In genomic region chr6:18434355-18434754, GRCm38 (mm10) we compare ENCODE assay signal across 28 mouse cellular contexts.
A peak's percentile ranks its signal among the peaks of the same experiment; 100 is the strongest.
DNase-seq lines count a peak whose midpoint lies in the region; ATAC-seq and TF ChIP-seq lines count a peak whose summit lies in the region.
"Had no signal": no experiment of that assay in that cellular context is flagged by ENCODE, and none has a peak within 500 bp of the region (broad histone marks: within the 10 kb centered on the region; RNA-seq: fewer than 3 reads in every experiment).

No protein-coding gene starts in this region.

- peak overlapping the region; percentile 66; the same call in 1 of the 2 replicates for H3K27ac ChIP-seq in left cerebral cortex, adult 2 months
- peak overlapping the region; percentile 89 for H3K27ac ChIP-seq in liver, embryonic 12.5 days
- peak overlapping the region; percentile 9; the same call in 1 of the 2 replicates for H3K27ac ChIP-seq in liver, postnatal 0 days (ENCODE audit: low read depth)
- no peak overlapping the region for H3K27ac ChIP-seq in hindbrain, embryonic 16.5 days (ENCODE audit: low read depth, low read length)
- H3K27ac ChIP-seq: gastrocnemius, adult 2 months; heart, adult 2 months; hindbrain, embryonic 10.5 days; hindbrain, embryonic 15.5 days; kidney, postnatal 0 days; limb, embryonic 12.5 days; midbrain, embryonic 13.5 days had no signal

- H3K4me2 ChIP-seq in liver, embryonic 12.5 days = peak overlapping the region; percentile 68
- peak overlapping the region; percentile 57; the same call in 1 of the 2 replicates for H3K4me2 ChIP-seq in liver, postnatal 0 days (ENCODE audit: low read depth, low read length)
- no peak overlapping the region for H3K4me2 ChIP-seq in hindbrain, embryonic 16.5 days (ENCODE audit: low read length)
- H3K4me2 ChIP-seq: heart, embryonic 13.5 days; hindbrain, embryonic 15.5 days; limb, embryonic 12.5 days; midbrain, embryonic 13.5 days had no signal

- no peak for DNase-seq in left cerebral cortex, adult 2 months (ENCODE audit: extremely low spot score in 1 of 2, low spot score in 2 of 2)
- no peak for DNase-seq in left cerebral cortex, adult 8-10 months (ENCODE audit: low spot score in 2 of 2)
- DNase-seq in brain, adult 2 months (ENCODE audit: low read depth, low spot score) = peak; percentile 36
- DNase-seq in liver, postnatal 0 days = peak; percentile 13
- DNase-seq in spleen, adult 18-20 months = no peak
- DNase-seq: adrenal gland, adult 2 months; cerebellum, adult 8-10 months; cerebellum, postnatal 25 days; gastrocnemius, adult 2 months; heart, adult 2 months; heart, postnatal 10 days; kidney, adult 18-20 months; kidney, postnatal 4 days; lung, adult 18-20 months; lung, postnatal 4 days; thymus, postnatal 14 days had no signal

- no peak for TF ChIP-seq CTCF in left cerebral cortex, adult 2 months (IDR thresholded peaks at IDR 0.05)
- TF ChIP-seq CTCF in liver, postnatal 0 days (IDR thresholded peaks at IDR 0.05; ENCODE audit: low read depth) = no peak

- H3K36me3 ChIP-seq in liver, embryonic 12.5 days = no peaks in the 10 kb centered on the region
- H3K36me3 ChIP-seq in liver, postnatal 0 days (replicated peaks; ENCODE audit: insufficient read depth, low read length) = no peaks in the 10 kb centered on the region
- H3K36me3 ChIP-seq in hindbrain, embryonic 16.5 days (ENCODE audit: control insufficient read depth, insufficient read depth, low read length) = peaks cover 10% of the 10 kb centered on the region

- H3K9ac ChIP-seq in liver, embryonic 12.5 days = peak overlapping the region; percentile 52
- H3K9ac ChIP-seq in liver, postnatal 0 days (replicated peaks) = no peak overlapping the region
- H3K9ac ChIP-seq in hindbrain, embryonic 16.5 days (ENCODE audit: low read depth, low read length) = no peak overlapping the region
- H3K9ac ChIP-seq: heart, embryonic 13.5 days; hindbrain, embryonic 15.5 days; limb, embryonic 12.5 days; midbrain, embryonic 13.5 days had no signal

- no peaks in the 10 kb centered on the region for H3K27me3 ChIP-seq in liver, embryonic 12.5 days (replicated peaks)
- H3K27me3 ChIP-seq in liver, postnatal 0 days (ENCODE audit: insufficient read depth, low read length) = no peaks in the 10 kb centered on the region
- no peaks in the 10 kb centered on the region for H3K27me3 ChIP-seq in hindbrain, embryonic 16.5 days (replicated peaks; ENCODE audit: control insufficient read depth, insufficient read depth, low read length)
- H3K27me3 ChIP-seq: heart, embryonic 13.5 days; hindbrain, embryonic 15.5 days; limb, embryonic 12.5 days; midbrain, embryonic 13.5 days had no signal

- H3K4me3 ChIP-seq in left cerebral cortex, adult 2 months = no peak overlapping the region
- H3K4me3 ChIP-seq in liver, embryonic 12.5 days = peak overlapping the region; percentile 48
- no peak overlapping the region for H3K4me3 ChIP-seq in liver, postnatal 0 days (ENCODE audit: low read depth, low read length)
- no peak overlapping the region for H3K4me3 ChIP-seq in hindbrain, embryonic 16.5 days (ENCODE audit: low read length)
- H3K4me3 ChIP-seq: gastrocnemius, adult 2 months; heart, adult 2 months; heart, embryonic 13.5 days; hindbrain, embryonic 10.5 days; hindbrain, embryonic 15.5 days; limb, embryonic 12.5 days; midbrain, embryonic 13.5 days had no signal

- WGBS in liver, embryonic 12.5 days (ENCODE audit: insufficient replicate concordance) = 71% methylated on average over 8 of the region's 8 CpGs
- 79% methylated on average over 8 of the region's 8 CpGs for WGBS in liver, postnatal 0 days (ENCODE audit: insufficient replicate concordance)
- 87% methylated on average over 8 of the region's 8 CpGs for WGBS in hindbrain, embryonic 16.5 days

- H3K4me1 ChIP-seq in liver, embryonic 12.5 days = peaks cover 48% of the 10 kb centered on the region
- peaks cover 3% of the 10 kb centered on the region; the same call in 1 of the 2 replicates for H3K4me1 ChIP-seq in liver, postnatal 0 days (ENCODE audit: insufficient read depth)
- H3K4me1 ChIP-seq in hindbrain, embryonic 16.5 days (ENCODE audit: control insufficient read depth, insufficient read depth, low read depth, low read length) = no peaks in the 10 kb centered on the region
- H3K4me1 ChIP-seq: hindbrain, embryonic 10.5 days; hindbrain, embryonic 15.5 days; limb, embryonic 12.5 days; midbrain, embryonic 13.5 days had no signal

- ATAC-seq in liver, embryonic 12.5 days = peak; percentile 53
- peak; percentile 38 for ATAC-seq in liver, postnatal 0 days
- no peak for ATAC-seq in hindbrain, embryonic 16.5 days
- ATAC-seq: activated CD4-positive, CD25-positive, alpha-beta regulatory T cell, adult 4 months; CD4-positive, CD25-positive, alpha-beta regulatory T cell, adult 4 months; forebrain, embryonic 14.5 days; lung, postnatal 0 days; midbrain, embryonic 13.5 days had no signal

- intact Hi-C loops in left cerebral cortex, adult 2 months (cut with DNase I) = no loop called here

- H3K9me3 ChIP-seq in liver, embryonic 12.5 days (replicated peaks) = no peaks in the 10 kb centered on the region
- H3K9me3 ChIP-seq in liver, postnatal 0 days (ENCODE audit: low read length) = no peaks in the 10 kb centered on the region
- H3K9me3 ChIP-seq in hindbrain, embryonic 16.5 days (ENCODE audit: control insufficient read depth, low read length) = no peaks in the 10 kb centered on the region
- H3K9me3 ChIP-seq: heart, embryonic 13.5 days; hindbrain, embryonic 10.5 days; hindbrain, embryonic 15.5 days; limb, embryonic 12.5 days; midbrain, embryonic 13.5 days had no signal

- no peak for TF ChIP-seq EP300 in liver, postnatal 0 days (IDR thresholded peaks at IDR 0.05; ENCODE audit: low read depth)

Comparison
In these comparisons a context has a peak if more than half of its experiments do, and no peak if none do; other contexts are left out.
1. DNase-seq: peak in brain, adult 2 months (single experiment) and liver, postnatal 0 days (single experiment); none in left cerebral cortex, adult 2 months (0 of 2), left cerebral cortex, adult 8-10 months (0 of 2) and spleen, adult 18-20 months (0 of 2).